Mouse (Mus musculus) MEL (cell line): ENCODE results near the gene Timm50. TPM values are rescaled to one million over a fixed set of nuclear protein-coding genes. Genes with fewer than 3 reads are reported as not detected.

Experiments
- DNase-seq: peaks from one replicate; pipeline ENCODE4 v3.0.0; 2011; ENCODE audit warnings: low read depth, low spot score
- H3K27ac ChIP-seq: 2 replicates; pipeline ENCODE4 v1.5.1; 2012; ENCODE audit warnings: low read depth, mild to moderate bottlenecking, control low read depth, low read length, moderate library complexity; ENCODE audit not compliant: control insufficient read depth
- H3K27me3 ChIP-seq, 2 experiments: fragments of 150-350 bp in 1 of 2; sonication (generic) in 1 of 2; 2 replicates each; pipeline ENCODE4 v1.6.1; 2012; ENCODE audit warnings: low read length in 2 of 2, mild to moderate bottlenecking in 2 of 2, improper control_type of control experiment in 1 of 2, moderate library complexity in 1 of 2; ENCODE audit not compliant: insufficient read depth in 2 of 2, control insufficient read depth in 1 of 2
- H3K36me3 ChIP-seq, 2 experiments: 2 replicates each; pipeline ENCODE4 v1.6.1; 2012 to 2014; ENCODE audit warnings: low read length in 2 of 2, improper control_type of control experiment in 1 of 2, inconsistent platforms in 1 of 2, mild to moderate bottlenecking in 1 of 2; ENCODE audit not compliant: insufficient read depth in 2 of 2, control insufficient read depth in 1 of 2
- H3K4me1 ChIP-seq, 2 experiments: fragments of 150-350 bp in 1 of 2; sonication (generic) in 1 of 2; 2 replicates each; pipeline ENCODE4 v1.6.1; 2012; ENCODE audit warnings: low read length in 2 of 2, improper control_type of control experiment in 1 of 2, mild to moderate bottlenecking in 1 of 2; ENCODE audit not compliant: insufficient read depth in 2 of 2, control insufficient read depth in 1 of 2
- H3K4me3 ChIP-seq, 2 experiments: fragments of 150-350 bp in 1 of 2; sonication (generic) in 1 of 2; 2 replicates each; pipeline ENCODE4 v1.5.1; 2012; ENCODE audit warnings: low read depth in 2 of 2, low read length in 2 of 2, mild to moderate bottlenecking in 2 of 2, moderate library complexity in 2 of 2, control low read depth in 1 of 2, improper control_type of control experiment in 1 of 2; ENCODE audit not compliant: control insufficient read depth in 1 of 2, insufficient read depth in 1 of 2
- H3K79me2 ChIP-seq: 2 replicates; pipeline ENCODE4 v1.6.1; 2012; ENCODE audit warnings: mild to moderate bottlenecking, low read length, moderate library complexity; ENCODE audit not compliant: control insufficient read depth, poor library complexity, insufficient read depth
- H3K9ac ChIP-seq: 2 replicates; pipeline ENCODE4 v1.6.1; 2012; ENCODE audit warnings: low read depth, mild to moderate bottlenecking, control low read depth, low read length, moderate library complexity; ENCODE audit not compliant: control insufficient read depth, poor library complexity, severe bottlenecking
- H3K9me3 ChIP-seq: fragments of 150-350 bp; sonication (generic); replicated peaks from 2 replicates; pipeline ENCODE4 v1.6.1; 2012; ENCODE audit warnings: mild to moderate bottlenecking, low read length, improper control_type of control experiment, moderate library complexity; ENCODE audit not compliant: insufficient read depth
- BHLHE40 ChIP-seq: IDR thresholded peaks from 2 replicates; pipeline ENCODE4 v1.6.1; 2012; ENCODE audit warnings: low read depth, mild to moderate bottlenecking, inconsistent platforms, low read length, improper control_type of control experiment, borderline replicate concordance
- CHD1 ChIP-seq: IDR thresholded peaks from 2 replicates; pipeline ENCODE4 v1.6.1; 2012; ENCODE audit warnings: low read depth, mild to moderate bottlenecking, inconsistent platforms, low read length, improper control_type of control experiment
- CHD2 ChIP-seq: IDR thresholded peaks from 2 replicates; pipeline ENCODE4 v1.6.1; 2011; ENCODE audit warnings: low read length, improper control_type of control experiment
- ELF1 ChIP-seq: IDR thresholded peaks from 2 replicates; pipeline ENCODE4 v1.6.1; 2014; ENCODE audit warnings: low read depth, mild to moderate bottlenecking, inconsistent platforms, low read length, improper control_type of control experiment, moderate library complexity
- EP300 ChIP-seq, 2 experiments: IDR thresholded peaks; 2 replicates each; pipeline ENCODE4 v1.6.1; 2011; ENCODE audit warnings: improper control_type of control experiment in 2 of 2, low read length in 2 of 2, low read depth in 1 of 2, mild to moderate bottlenecking in 1 of 2
- GATA1 ChIP-seq: IDR thresholded peaks from 2 replicates; pipeline ENCODE4 v1.6.1; 2011; ENCODE audit warnings: low read depth, low read length, improper control_type of control experiment
- JUND ChIP-seq: IDR thresholded peaks from 2 replicates; pipeline ENCODE4 v1.6.1; 2011; ENCODE audit warnings: low read depth, mild to moderate bottlenecking, improper control_type of control experiment, low read length
- MAFK ChIP-seq: IDR thresholded peaks from 2 replicates; pipeline ENCODE4 v1.6.1; 2011; ENCODE audit warnings: low read depth, mild to moderate bottlenecking, low read length, improper control_type of control experiment, borderline replicate concordance
- MAX ChIP-seq: IDR thresholded peaks from 2 replicates; pipeline ENCODE4 v1.6.1; 2011; ENCODE audit warnings: low read length, improper control_type of control experiment
- MEF2A ChIP-seq: IDR thresholded peaks from 2 replicates; pipeline ENCODE4 v1.6.1; 2014; ENCODE audit warnings: low read depth, mild to moderate bottlenecking, inconsistent platforms, low read length, improper control_type of control experiment; ENCODE audit not compliant: poor library complexity, insufficient replicate concordance, severe bottlenecking; ENCODE audit errors: extremely low read depth
- MXI1 ChIP-seq: IDR thresholded peaks from 2 replicates; pipeline ENCODE4 v1.6.1; 2011; ENCODE audit warnings: mild to moderate bottlenecking, low read depth, low read length, improper control_type of control experiment
- MYB ChIP-seq: IDR thresholded peaks from 2 replicates; pipeline ENCODE4 v1.6.1; 2011; ENCODE audit warnings: mild to moderate bottlenecking, low read depth, low read length, improper control_type of control experiment
- MYC ChIP-seq: IDR thresholded peaks from 2 replicates; pipeline ENCODE4 v1.6.1; 2011; ENCODE audit warnings: low read depth, mild to moderate bottlenecking, low read length, improper control_type of control experiment, moderate library complexity
- NELFE ChIP-seq: IDR thresholded peaks from 2 replicates; pipeline ENCODE4 v1.6.1; 2011; ENCODE audit warnings: low read depth, low read length, improper control_type of control experiment
- POLR2AphosphoS2 ChIP-seq: IDR thresholded peaks from 2 replicates; pipeline ENCODE4 v1.6.1; 2011; ENCODE audit warnings: low read length, improper control_type of control experiment
- RAD21 ChIP-seq: IDR thresholded peaks from 2 replicates; pipeline ENCODE4 v1.6.1; 2011; ENCODE audit warnings: mild to moderate bottlenecking, low read depth, low read length, improper control_type of control experiment
- RCOR1 ChIP-seq: IDR thresholded peaks from 2 replicates; pipeline ENCODE4 v1.6.1; 2012; ENCODE audit warnings: low read depth, mild to moderate bottlenecking, inconsistent platforms, low read length, improper control_type of control experiment
- TBP ChIP-seq: IDR thresholded peaks from 2 replicates; pipeline ENCODE4 v1.8.0; 2011; ENCODE audit warnings: low read depth, low read length, improper control_type of control experiment
- TCF12 ChIP-seq: IDR thresholded peaks from 2 replicates; pipeline ENCODE4 v1.6.1; 2014; ENCODE audit warnings: low read depth, mild to moderate bottlenecking, inconsistent platforms, low read length, improper control_type of control experiment, moderate library complexity
- ZC3H11A ChIP-seq: IDR thresholded peaks from 2 replicates; pipeline ENCODE4 v1.6.1; 2012; ENCODE audit warnings: low read depth, mild to moderate bottlenecking, inconsistent platforms, low read length, improper control_type of control experiment
- ZKSCAN1 ChIP-seq: IDR thresholded peaks from 2 replicates; pipeline ENCODE4 v1.6.1; 2012; ENCODE audit warnings: low read depth, mild to moderate bottlenecking, inconsistent platforms, low read length, improper control_type of control experiment, moderate library complexity
- polyA plus RNA-seq, 2 experiments: library from polyadenylated mRNA; stranded (reverse) in 1 of 2; unstranded in 1 of 2; fragments of >175 nt in 1 of 2; fragments of >200 nt in 1 of 2; gene quantifications; 2 replicates each; pipeline versions ENCODE4 v1.2.1 to v1.2.4; 2012; ENCODE audit warnings: low replicate concordance in 2 of 2, low read depth in 1 of 2; ENCODE audit not compliant: insufficient read length in 2 of 2, insufficient read depth in 1 of 2, missing spikeins in 1 of 2
- total RNA-seq: library from RNA; depleted of rRNA; stranded (reverse); fragments of 300-350 nt; gene quantifications from 2 replicates; pipeline ENCODE4 v1.2.3, GENCODE M21; 2012

The Timm50 gene
- total and polyA plus RNA-seq, 3 experiments: 167 to 216 TPM; not detected in 1

DNA sequence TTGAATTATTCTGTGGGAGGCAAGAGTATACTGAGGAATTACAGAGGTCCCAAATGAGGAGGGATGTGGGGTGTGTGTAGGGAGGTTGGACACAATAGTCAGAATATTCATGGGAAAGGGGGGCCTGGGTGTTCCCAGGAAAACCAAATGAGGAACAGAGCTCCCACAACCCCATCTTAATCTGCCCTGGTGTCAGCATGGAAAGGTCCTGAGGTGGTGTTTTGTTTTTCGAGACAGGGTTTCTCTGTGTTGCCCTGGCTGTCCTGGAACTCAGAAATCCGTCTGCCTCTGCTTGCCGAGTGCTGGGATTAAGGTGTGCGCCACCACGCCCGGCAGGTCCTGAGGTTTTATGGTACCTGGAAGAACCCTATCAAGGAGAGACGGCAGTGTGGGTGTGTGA lies 46.6 kb upstream of the Timm50 start:
- TF ChIP-seq MAX (no peak), NELFE (no peak), CHD1 (no peak), ZC3H11A (no peak), RCOR1 (no peak), MYB (no peak), JUND (no peak), BHLHE40 (no peak), MEF2A (no peak), MXI1 (no peak), TBP (no peak), RAD21 (no peak), MYC (no peak), POLR2AphosphoS2 (no peak), ELF1 (no peak), ZKSCAN1 (no peak), GATA1 (no peak)
- Histone ChIP-seq H3K9ac (no peak overlapping the region), H3K27me3 (no peaks in the 10 kb centered on the region), H3K27ac (no peak overlapping the region), H3K4me1 (peaks cover 0 to 6% of the 10 kb centered on the region in 2 experiments; a peak in 1 of 4 replicates), H3K9me3 (no peaks in the 10 kb centered on the region), H3K36me3 (peaks cover 0 to 1% of the 10 kb centered on the region in 2 experiments; a peak in 2 of 4 replicates), H3K79me2 (no peaks in the 10 kb centered on the region), H3K4me3 (no peak overlapping the region)
- no peak for DNase-seq

DNA sequence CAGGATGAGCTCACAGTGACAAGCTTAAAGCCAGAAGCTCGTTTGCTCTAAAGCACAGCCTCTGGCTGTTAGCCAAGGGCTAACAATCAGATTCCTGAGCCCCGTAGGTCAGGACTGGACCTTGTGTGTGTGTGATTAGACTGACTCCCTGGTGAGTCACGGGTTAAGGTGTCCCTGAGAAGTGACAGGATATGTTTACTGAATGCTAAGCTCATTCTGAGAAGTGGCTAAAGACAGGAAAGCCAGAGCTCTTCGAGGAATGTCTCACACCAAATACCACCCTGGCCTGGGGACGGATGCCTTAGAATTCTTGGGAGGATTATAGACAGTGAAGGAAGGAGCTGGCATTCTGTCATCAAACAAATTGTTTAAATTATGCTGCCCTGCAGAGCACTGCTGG lies 46.1 kb upstream of the Timm50 start:
- no peak for TF ChIP-seq MAFK
- TF ChIP-seq TBP: no peak
- no peak for TF ChIP-seq CHD2
- TF ChIP-seq TCF12: no peak
- TF ChIP-seq MAX: no peak
- no peak for TF ChIP-seq ELF1
- no peak for TF ChIP-seq RCOR1
- no peak for TF ChIP-seq MYB
- no peak for TF ChIP-seq MEF2A
- TF ChIP-seq EP300 (IDR thresholded peaks at IDR 0.05; ENCODE audit: low read depth in 1 of 2, low read length in 2 of 2): no peak
- TF ChIP-seq CHD1: no peak
- TF ChIP-seq, all 39 proteins: peak for 0
- Histone ChIP-seq H3K79me2 (no peaks in the 10 kb centered on the region), H3K4me1 (peaks cover 0 to 8% of the 10 kb centered on the region in 2 experiments; a peak in 1 of 4 replicates), H3K9ac (no peak overlapping the region), H3K27me3 (no peaks in the 10 kb centered on the region), H3K27ac (no peak overlapping the region), H3K36me3 (peaks cover 2 to 5% of the 10 kb centered on the region in 2 experiments), H3K9me3 (no peaks in the 10 kb centered on the region), H3K4me3 (no peak overlapping the region)
- DNase-seq: no peak
